Mouse (Mus musculus) G1E (cell line): ENCODE measurements around the gene Gse1. TPM values are rescaled to one million over a fixed set of nuclear protein-coding genes. Genes with fewer than 3 reads are reported as not detected.

Source experiments
- ATAC-seq: 2 replicates; pipeline ENCODE4 v1.8.0; 2016; ENCODE audit warnings: mild to moderate bottlenecking; ENCODE audit not compliant: insufficient number of reproducible peaks, poor library complexity, low FRiP score, severe bottlenecking; ENCODE audit errors: extremely low read depth
- DNase-seq: peaks from one replicate; pipeline ENCODE4 v3.0.0; 2012; ENCODE audit warnings: low spot score
- H3K27me3 ChIP-seq: 2 replicates; pipeline ENCODE4 v1.6.1; 2012; ENCODE audit warnings: mild to moderate bottlenecking, low read length, inconsistent platforms; ENCODE audit not compliant: insufficient read depth
- H3K36me3 ChIP-seq: replicated peaks from 2 replicates; pipeline ENCODE3; 2012; ENCODE audit warnings: mild to moderate bottlenecking, inconsistent platforms
- H3K4me1 ChIP-seq: 2 replicates; pipeline ENCODE4 v1.6.1; 2012; ENCODE audit warnings: low read depth, low read length, inconsistent platforms, mixed read lengths; ENCODE audit not compliant: insufficient read depth
- H3K4me3 ChIP-seq: 2 replicates; pipeline ENCODE4 v1.5.1; 2012; ENCODE audit warnings: low read depth, mild to moderate bottlenecking, inconsistent platforms, low read length, moderate library complexity, mixed read lengths
- H3K9me3 ChIP-seq: replicated peaks from 2 replicates; pipeline ENCODE4 v1.6.1; 2012; ENCODE audit warnings: inconsistent platforms
- CTCF ChIP-seq: IDR thresholded peaks from 2 replicates; pipeline ENCODE4 v1.5.1; 2012; ENCODE audit warnings: low read depth, low read length, inconsistent platforms, mixed read lengths
- GATA1 ChIP-seq: IDR thresholded peaks from 2 replicates; pipeline ENCODE4 v1.6.1; 2012; ENCODE audit warnings: borderline replicate concordance, low read length, inconsistent platforms, mixed read lengths
- GATA2 ChIP-seq: IDR thresholded peaks from 2 replicates; pipeline ENCODE4 v1.6.1; 2012; ENCODE audit warnings: low read depth, low read length, inconsistent platforms, borderline replicate concordance
- POLR2AphosphoS5 ChIP-seq: IDR thresholded peaks from 2 replicates; pipeline ENCODE4 v1.6.1; 2012; ENCODE audit warnings: low read depth, low read length, inconsistent platforms; ENCODE audit not compliant: insufficient replicate concordance
- TAL1 ChIP-seq: conservative IDR thresholded peaks from 2 replicates; pipeline ENCODE4 v1.6.1; 2012; ENCODE audit warnings: low read depth, low read length, inconsistent platforms, mixed read lengths
- polyA plus RNA-seq: library from polyadenylated mRNA; stranded (reverse); fragments of >175 nt; gene quantifications from 2 replicates; pipeline ENCODE4 v1.2.3, GENCODE M21; 2012
- total RNA-seq, 2 experiments: library from RNA; stranded (forward) in 1 of 2; stranded (reverse) in 1 of 2; fragments of 200-1000 nt in 1 of 2; fragments of >200 nt in 1 of 2; fragmentation: Nextera tagmentation in 1 of 2; gene quantifications; 2 replicates each; pipeline ENCODE4 v1.2.3; 2014 to 2017

Gse1 gene
- total and polyA plus RNA-seq, 3 experiments = 6.3 to 106 (median 48.4) TPM

GRCm38 (mm10) chr8:120536306-120537206 lies 308.3 kb downstream of the Gse1 start:
- peak overlapping the region; percentile 71 for H3K4me3 ChIP-seq
- DNase-seq = peak; percentile 62
- peaks cover 18% of the 10 kb centered on the region for H3K36me3 ChIP-seq
- H3K9me3 ChIP-seq = no peaks in the 10 kb centered on the region
- TF ChIP-seq GATA2 = no peak
- H3K27me3 ChIP-seq = peaks cover 82% of the 10 kb centered on the region
- H3K4me1 ChIP-seq = peaks cover 91% of the 10 kb centered on the region
- ATAC-seq = no peak

- ATAC-seq (no peak), DNase-seq (peak; percentile 86)
- peak overlapping the region; percentile 71 for H3K4me3 ChIP-seq
- TF ChIP-seq POLR2AphosphoS5 (no peak), GATA2 (no peak), TAL1 (no peak), GATA1 (no peak), CTCF (no peak)
- H3K36me3 ChIP-seq = peaks cover 23% of the 10 kb centered on the region
- H3K27me3 ChIP-seq = peaks cover 80% of the 10 kb centered on the region
- H3K9me3 ChIP-seq = no peaks in the 10 kb centered on the region
- peaks cover 90% of the 10 kb centered on the region for H3K4me1 ChIP-seq
Observed at GRCm38 (mm10) chr8:120537207-120537817, 309.1 kb downstream of the Gse1 start.

DNA sequence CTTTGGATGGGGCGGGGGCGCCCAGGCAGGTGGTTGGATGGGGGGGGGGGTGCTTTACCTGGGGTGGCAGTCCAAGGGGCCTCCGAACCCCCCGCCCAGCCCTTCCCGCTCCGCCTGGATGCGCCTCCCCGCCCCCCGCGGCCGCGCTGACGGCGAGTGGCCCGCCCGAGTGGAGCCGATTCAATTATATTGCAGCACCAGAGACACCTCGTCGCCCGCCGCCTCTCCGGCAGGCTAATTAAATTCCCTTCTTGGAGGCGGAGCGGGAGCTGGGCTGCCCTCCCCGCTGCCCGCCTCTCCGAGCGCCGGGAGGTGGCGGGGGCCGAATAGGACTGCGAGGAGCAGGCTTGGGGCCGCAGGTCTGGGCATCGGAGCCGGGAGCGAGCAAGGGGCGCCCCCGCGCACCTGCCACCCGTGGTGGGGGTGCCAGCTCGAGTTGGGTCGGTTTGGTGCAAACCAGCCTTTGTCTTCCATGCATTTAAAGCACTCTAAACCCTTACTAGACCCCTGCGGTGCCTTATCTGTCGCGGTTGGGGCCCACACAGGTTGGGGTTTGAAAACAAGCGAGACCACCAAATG lies 309.7 kb downstream of the Gse1 start:
- H3K36me3 ChIP-seq = peaks cover 28% of the 10 kb centered on the region
- peak overlapping the region; percentile 71 for H3K4me3 ChIP-seq
- no peak for TF ChIP-seq CTCF
- TF ChIP-seq GATA2 = no peak
- no peak for TF ChIP-seq GATA1
- TF ChIP-seq POLR2AphosphoS5 = no peak
- no peak for TF ChIP-seq TAL1
- DNase-seq (peak; percentile 53), ATAC-seq (no peak)
- H3K27me3 ChIP-seq = peaks cover 82% of the 10 kb centered on the region
- H3K9me3 ChIP-seq = no peaks in the 10 kb centered on the region
- H3K4me1 ChIP-seq = peaks cover 89% of the 10 kb centered on the region

DNA sequence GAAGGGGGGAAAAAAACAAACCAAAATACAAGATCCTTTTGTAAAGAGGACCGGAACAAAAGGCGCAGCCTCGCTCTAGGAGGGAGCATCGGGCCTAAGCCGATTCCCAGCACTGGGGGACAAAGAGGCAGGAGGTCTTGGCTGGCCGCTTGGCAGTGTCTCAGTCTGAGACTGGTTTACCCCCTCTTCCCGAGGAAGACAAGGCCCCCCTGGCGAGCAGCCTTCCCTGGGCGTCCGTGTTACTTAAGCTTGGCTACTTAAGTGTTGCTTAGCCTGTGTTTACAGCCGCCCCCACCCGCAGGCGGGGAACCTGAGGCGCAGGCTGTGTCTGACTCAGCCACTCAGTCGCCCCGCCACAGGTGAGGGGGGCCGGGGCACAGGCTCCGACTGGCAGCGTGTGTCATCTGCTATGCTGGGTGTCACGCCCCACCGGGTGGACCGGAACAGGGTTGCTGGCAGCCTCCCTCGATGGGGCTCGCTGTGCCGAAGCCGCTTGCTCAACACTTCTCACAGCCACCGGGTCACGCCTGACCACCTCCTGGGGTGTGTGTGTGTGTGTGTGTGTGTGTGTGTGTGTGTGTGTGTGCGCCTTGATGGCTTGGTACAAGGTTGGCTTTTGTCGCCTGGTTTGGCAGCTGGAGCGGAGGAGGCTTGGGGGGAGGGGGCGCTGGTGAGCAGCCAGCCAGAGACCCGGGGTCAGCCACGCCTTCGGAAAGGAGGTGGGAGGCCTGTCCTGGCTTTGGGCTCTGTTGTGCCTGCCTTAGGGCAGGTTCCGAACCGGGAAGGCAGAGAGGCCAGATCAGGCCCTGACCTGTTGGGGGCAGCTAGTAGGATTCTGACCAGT lies 310.4 kb downstream of the Gse1 start:
- ATAC-seq = 0 out of 2 replicates have a peak, but pooled peaks have one; percentile 3
- TF ChIP-seq POLR2AphosphoS5 = no peak
- Histone ChIP-seq H3K27me3 (peaks cover 79% of the 10 kb centered on the region), H3K9me3 (no peaks in the 10 kb centered on the region), H3K36me3 (peaks cover 32% of the 10 kb centered on the region), H3K4me3 (peak overlapping the region; percentile 71), H3K4me1 (peaks cover 89% of the 10 kb centered on the region)
- peak; percentile 64 for DNase-seq

GRCm38 (mm10) chr8:120539381-120539774 lies 311.1 kb downstream of the Gse1 start:
- H3K36me3 ChIP-seq = peaks cover 29% of the 10 kb centered on the region
- peaks cover 84% of the 10 kb centered on the region for H3K4me1 ChIP-seq
- peak; percentile 67 for DNase-seq
- TF ChIP-seq GATA1 = no peak
- TF ChIP-seq GATA2 = no peak
- no peak for TF ChIP-seq POLR2AphosphoS5
- TF ChIP-seq TAL1 = no peak
- no peak for TF ChIP-seq CTCF
- H3K4me3 ChIP-seq = peak overlapping the region; percentile 71; the same call in 1 of the 2 replicates
- ATAC-seq = peak; percentile 50
- peaks cover 74% of the 10 kb centered on the region for H3K27me3 ChIP-seq
- H3K9me3 ChIP-seq = no peaks in the 10 kb centered on the region

DNA sequence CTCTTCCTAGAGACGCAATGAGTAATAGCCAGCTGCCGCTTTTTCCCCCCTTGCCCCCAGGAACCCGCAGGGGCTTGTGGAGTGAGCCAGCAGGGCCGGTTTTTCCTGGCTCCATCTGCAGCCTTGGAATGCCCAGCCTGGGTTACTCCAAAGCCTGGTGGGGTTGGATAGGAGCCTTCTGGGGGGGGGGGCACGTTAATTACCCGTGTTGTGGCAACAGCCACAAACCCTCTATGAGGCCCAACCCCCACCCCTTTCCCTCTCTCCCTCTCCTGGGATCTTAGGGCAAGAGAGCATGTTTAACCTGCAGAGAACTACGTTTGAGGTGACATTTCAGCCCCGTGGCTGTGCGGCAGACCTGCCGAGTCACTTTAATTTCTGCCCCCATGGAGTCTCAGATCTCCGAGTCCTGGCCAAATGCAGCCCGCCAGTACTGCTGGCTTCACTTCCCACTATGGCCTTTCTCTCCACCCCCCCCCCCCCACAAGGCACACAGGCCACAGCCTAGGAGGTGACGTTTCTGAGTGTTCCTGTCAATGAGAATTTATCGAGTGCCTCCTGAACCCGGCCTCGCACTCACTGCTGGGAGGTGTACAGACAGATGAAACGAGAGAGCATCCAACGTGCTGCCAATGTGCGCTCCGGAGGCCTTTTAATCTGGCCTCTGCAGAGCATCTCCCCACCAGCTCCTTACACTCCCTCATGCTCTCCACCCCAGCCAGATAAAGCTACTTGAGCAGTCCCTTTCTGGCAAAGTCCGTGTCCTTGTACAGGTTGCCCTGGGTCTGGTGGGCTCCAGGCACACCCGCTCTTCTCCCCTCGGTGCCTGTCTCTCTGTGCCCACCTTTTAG lies 311.7 kb downstream of the Gse1 start:
- no peak for DNase-seq
- H3K4me1 ChIP-seq = peaks cover 78% of the 10 kb centered on the region
- no peak for TF ChIP-seq GATA1
- TF ChIP-seq GATA2 = no peak
- TF ChIP-seq TAL1 = no peak
- TF ChIP-seq CTCF = no peak
- no peak for TF ChIP-seq POLR2AphosphoS5

More for the DNA sequence above, 311.7 kb downstream of the Gse1 start:
- no peaks in the 10 kb centered on the region for H3K9me3 ChIP-seq
- H3K36me3 ChIP-seq = peaks cover 30% of the 10 kb centered on the region
- H3K4me3 ChIP-seq = peak overlapping the region; percentile 71; the same call in 1 of the 2 replicates
- H3K27me3 ChIP-seq = peaks cover 68% of the 10 kb centered on the region
- no peak for ATAC-seq
